Mouse (Mus musculus): ENCODE data around the gene Sh2d4b. TPM values are rescaled to one million over a fixed set of nuclear protein-coding genes. Genes with fewer than 3 reads are reported as not detected.

Sh2d4b gene
- total RNA-seq, 2 experiments from 2014 or later: 0.96 to 0.98 TPM

GRCm38 (mm10) chr14:40908763-40909162 lies 15.7 kb upstream of the Sh2d4b start:
- DNase-seq (ENCODE audit: low spot score in 2 of 2): no peak

DNA sequence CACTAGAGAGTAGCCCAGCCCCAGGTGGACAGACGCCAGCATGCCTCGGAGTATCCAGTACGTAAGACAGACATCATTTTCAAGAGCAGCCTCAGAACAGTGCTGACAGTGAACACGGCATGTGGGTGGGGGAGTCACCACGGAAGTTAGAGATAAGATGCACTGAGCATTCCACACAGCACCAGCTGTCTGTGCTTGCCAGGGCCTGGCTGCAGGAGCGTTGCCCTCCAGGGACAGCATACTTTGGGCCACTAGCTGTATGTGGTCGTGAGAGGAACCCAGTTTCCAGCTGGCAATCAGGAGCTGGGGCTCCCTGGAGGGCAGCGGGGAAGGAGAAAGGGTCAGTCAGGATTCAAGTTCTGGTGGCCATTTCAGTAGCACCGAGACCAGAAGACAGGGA lies 13.7 kb upstream of the Sh2d4b start:
- no peak for DNase-seq (ENCODE audit: low spot score in 2 of 2)

- no peak for DNase-seq (ENCODE audit: low spot score in 2 of 2)
Measured at GRCm38 (mm10) chr14:40905813-40906212, 12.7 kb upstream of the Sh2d4b start.

DNA sequence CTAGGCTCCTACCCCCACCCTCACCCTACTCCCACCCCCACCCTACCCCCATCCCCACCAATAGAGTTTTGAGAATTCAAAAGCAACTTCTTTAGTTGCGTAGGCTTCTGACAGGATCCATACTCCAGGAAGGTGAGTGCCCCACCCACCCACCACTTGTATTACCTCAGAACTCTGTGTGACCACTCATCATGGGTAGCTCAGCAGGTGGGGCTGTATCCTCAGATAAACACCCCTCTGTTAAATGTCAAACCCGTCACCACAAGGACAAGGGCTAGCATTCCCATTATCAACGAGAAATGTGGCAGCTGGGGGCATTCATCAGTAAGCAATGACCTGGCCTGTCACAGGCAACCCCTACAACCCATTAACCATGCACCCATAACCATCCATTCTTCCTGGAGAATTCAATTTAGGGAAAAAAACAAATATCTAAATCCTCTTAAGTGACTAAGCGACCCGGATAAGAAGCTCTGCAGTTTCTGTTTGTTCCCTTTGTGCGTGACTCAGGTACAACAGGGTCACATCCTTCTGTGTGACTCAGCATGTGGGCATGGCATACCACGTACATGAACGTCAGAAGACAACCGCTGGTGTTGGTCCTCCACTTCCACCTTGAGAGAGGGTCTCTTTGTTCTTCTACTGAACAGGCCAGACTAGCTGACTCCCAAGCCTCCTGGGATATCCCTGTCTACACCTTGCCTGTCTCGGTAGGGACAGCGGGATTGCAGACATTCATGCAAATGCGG lies 9.4 kb upstream of the Sh2d4b start:
- no peak for DNase-seq (ENCODE audit: low spot score in 2 of 2)

GRCm38 (mm10) chr14:40900267-40900666 lies 7.2 kb upstream of the Sh2d4b start:
- no peak for DNase-seq (ENCODE audit: low spot score in 2 of 2)

DNA sequence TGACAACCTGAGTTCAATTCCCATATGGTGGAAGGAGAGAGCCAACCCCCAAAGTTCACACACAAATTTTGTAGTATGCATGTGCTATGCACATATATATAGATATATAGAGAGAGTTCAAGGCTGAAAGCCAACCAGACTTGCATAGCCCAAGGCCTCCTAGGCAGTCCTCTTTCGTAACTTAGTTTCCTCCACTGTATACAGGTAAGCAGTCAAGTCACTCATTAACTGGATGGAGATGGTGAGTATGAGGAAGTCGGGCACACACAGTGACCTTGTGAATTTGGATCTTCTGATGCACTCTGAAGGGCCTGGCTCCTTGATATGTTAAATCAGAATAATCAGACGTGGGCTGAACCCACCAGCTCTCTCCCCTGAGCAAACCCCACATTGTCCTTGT lies 4.8 kb upstream of the Sh2d4b start:
- DNase-seq (ENCODE audit: low spot score in 2 of 2): no peak

- DNase-seq (ENCODE audit: low spot score in 2 of 2): no peak
Measured at GRCm38 (mm10) chr14:40895681-40896080, 2.6 kb upstream of the Sh2d4b start.

- peak; percentile 68 to 78 for DNase-seq (ENCODE audit: low spot score in 2 of 2)
Measured at GRCm38 (mm10) chr14:40894576-40895247, 1.6 kb upstream of the Sh2d4b start.

DNA sequence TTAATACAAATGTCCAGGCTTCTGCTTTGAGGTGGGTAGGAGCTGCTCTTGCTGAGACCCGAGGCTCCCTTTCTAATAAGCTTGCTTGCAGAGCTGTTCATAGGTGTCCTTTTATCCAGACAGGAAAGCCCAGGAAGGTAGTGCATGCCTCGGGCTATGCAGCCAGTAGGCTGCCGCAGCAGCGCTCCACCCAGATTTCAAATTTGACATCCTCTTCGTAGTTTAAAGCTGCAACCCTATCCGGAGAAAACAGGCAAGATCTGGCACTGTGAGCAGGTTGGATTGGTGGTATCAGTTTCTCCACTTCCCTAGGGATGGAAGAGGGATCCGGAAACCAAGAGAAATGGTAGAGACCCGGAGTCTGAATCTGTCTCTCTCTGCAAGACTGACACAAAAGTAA lies 818 bp upstream of the Sh2d4b start:
- DNase-seq (ENCODE audit: low spot score in 2 of 2): no peak

- DNase-seq (ENCODE audit: low spot score in 2 of 2): no peak
Measured at GRCm38 (mm10) chr14:40892326-40892825, 690 bp downstream of the Sh2d4b start.

DNA sequence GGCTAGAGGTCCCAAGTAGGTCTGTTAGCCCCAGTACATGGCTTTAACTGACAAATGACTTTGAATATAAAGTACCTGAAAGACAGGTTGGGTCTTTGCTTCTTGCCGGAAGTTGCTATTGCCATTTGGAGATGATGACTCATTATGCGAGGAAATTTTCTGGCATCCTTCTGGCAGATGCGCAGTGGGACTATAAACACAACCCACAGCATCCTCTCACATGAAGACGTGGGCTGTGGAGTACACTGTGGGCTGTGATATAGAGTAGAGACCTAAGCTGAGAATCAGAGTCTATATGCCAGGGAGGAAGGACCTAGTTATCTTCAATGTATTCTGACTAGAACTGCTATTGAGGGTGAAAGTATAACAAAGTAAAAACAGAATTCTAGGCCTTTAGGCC lies 1.6 kb downstream of the Sh2d4b start:
- DNase-seq (ENCODE audit: low spot score in 2 of 2): no peak

GRCm38 (mm10) chr14:40889704-40890103 lies 3.4 kb downstream of the Sh2d4b start:
- peak in 1 of 2 experiments; percentile 37 for DNase-seq (ENCODE audit: low spot score in 2 of 2)

GRCm38 (mm10) chr14:40889181-40889580 lies 3.9 kb downstream of the Sh2d4b start:
- no peak for DNase-seq (ENCODE audit: low spot score in 2 of 2)

DNA sequence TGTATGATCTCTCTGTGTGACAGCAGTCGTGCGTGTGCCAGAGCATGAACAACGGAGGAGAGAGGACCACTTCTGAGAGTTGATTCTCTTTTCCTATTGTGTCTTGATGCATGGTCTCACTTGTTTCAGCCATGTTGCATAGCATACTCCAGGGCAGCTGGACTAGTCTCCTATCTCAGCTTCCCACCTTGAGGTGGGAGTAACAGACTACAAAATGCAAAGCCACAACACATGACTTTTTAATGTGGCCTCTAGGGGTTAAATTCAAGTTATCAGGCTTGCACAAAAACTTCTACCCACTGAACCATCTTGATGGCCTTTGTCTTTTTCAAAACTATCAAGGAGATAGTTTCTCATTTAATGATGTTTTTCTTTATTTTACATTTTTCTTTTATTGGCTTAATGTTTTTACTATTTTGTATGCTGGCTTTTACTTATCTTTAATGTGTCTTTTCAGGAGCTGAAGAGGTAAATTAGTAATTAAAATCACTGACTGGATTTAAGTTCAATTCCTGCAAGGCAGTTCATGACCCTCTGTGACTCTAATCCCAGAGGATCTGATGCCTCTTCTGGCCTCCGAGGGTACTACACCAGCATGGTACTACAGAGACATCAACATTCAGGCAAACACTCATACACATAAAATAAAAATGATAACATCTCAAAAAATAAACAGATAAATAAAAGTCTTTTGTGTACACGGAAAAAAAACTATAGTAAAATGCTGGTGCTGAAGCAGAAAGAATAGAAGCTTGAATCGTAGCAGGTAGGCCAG lies 6.5 kb downstream of the Sh2d4b start:
- no peak for DNase-seq (ENCODE audit: low spot score in 2 of 2)

DNA sequence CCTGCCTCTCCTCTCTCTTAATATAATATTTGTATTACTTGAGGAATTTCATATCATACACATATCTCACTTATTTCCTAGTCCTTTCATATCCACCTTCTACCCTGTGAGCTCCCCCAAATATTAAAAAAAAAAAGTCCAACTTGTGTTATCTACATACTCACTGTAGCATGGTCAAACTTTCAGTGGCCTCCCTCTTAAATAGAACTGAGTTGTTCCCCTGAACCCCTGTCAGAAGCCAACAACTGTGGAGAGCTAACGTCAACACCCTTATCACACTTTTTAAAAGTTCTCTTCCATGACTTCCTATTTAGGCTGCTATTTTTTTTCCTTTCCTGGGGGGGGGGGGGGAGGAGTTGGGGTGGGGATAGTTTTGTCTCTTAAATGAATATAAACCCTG lies 7.3 kb downstream of the Sh2d4b start:
- no peak for DNase-seq (ENCODE audit: low spot score in 2 of 2)

DNA sequence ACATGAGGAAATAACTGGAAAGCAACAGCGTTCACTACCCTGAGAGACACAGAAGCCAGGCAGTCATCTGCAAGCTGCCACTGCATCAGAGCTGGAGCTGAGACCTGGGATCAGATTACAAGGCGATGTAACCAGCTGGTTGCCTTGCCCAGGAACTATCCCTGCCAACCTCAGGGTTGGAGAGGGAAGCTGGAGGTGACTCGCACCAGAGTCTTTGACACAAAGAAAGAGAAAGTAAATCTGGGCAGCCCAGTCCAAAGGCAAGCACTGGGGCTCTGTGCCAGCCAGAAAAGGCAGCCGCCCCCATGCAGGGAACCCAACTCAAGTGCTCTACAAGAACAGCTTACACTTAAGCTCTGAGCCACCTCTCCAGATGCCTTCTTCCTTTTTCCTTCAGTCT lies 7.8 kb downstream of the Sh2d4b start:
- DNase-seq (ENCODE audit: low spot score in 2 of 2): no peak

DNA sequence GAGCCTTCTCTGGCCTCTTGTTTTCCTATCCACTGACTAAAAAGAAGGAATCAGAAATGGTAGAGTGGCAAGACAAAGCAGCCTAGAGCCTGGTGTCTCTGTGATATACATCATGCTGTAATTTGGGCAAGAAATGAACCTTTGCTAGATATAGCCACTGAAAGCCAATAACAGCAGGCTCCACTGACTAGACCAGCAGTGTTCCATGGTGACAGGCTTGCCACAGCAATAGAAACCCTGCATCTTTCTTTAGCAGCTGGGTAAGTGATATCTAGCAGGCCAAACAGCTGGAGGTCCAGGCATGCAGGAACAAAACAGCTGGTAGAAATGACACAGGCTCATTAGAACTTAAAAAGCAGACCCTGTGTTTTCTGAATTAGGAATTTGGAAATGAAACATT lies 18.5 kb downstream of the Sh2d4b start:
- no peak for DNase-seq (ENCODE audit: low spot score in 2 of 2)

DNA sequence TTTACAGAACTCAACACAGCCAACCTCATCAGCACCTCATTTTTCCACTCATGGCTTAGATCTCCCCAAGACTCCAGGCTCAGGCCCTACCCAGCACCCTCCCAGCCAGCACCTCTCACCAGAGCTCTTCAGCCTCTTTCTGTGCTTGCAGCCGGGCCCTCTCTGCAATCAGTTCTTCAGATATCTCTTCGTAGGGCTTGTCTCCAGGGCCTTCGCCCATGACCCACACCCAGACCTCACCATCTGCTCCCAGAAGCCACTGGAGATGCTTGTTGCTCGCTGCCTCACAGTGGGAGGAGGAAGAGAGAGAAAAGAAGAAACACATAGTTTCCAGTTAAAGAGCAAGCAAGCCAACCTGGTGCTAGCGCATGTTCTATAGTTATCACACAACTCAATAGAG lies 19.1 kb downstream of the Sh2d4b start:
- DNase-seq (ENCODE audit: low spot score in 2 of 2): no peak

DNA sequence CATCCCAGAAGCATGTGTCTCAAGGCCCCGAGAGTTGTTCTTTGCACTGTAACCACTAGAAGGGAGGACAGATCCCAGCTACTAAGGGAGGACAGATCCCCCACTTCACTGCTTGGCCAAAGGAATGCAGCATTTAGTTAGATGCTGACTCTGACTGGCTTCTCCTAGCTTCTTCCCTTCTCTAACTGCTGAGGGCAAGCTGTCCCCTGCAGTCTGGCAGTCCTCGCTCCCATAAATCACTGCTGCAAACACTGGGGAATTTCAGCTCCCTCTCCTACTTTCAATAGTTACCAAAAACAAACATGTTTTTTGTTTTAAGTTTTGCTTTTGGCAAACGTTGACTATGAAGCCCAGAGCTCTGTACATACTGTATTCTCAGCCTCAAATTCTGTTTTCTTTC lies 22.5 kb downstream of the Sh2d4b start:
- no peak for DNase-seq (ENCODE audit: low spot score in 2 of 2)

- DNase-seq (ENCODE audit: low spot score in 2 of 2): no peak
Measured at GRCm38 (mm10) chr14:40864811-40865514, 28.1 kb downstream of the Sh2d4b start.

- no peak for DNase-seq (ENCODE audit: low spot score in 2 of 2)
Measured at GRCm38 (mm10) chr14:40863659-40864058, 29.4 kb downstream of the Sh2d4b start.

Measured in gastrocnemius, postnatal 4 days (tissue).